Mouse (Mus musculus): ENCODE data around the gene Isyna1. TPM values are rescaled to one million over a fixed set of nuclear protein-coding genes. Genes with fewer than 3 reads are reported as not detected.

Gene Isyna1
- total RNA-seq, 2 experiments from 2014 or later, result 87.9 to 88.5 TPM

Other genes with a start within 250 kb of the Isyna1 start
- 10 to 100 TPM; 54.9 to 55.3 TPM for gene Upf1, start 241.1 kb upstream of the Isyna1 start, total RNA-seq (2021)
- under 1 TPM in 1 of 2 experiments, not detected in 1; 0.20 TPM for gene Comp, start 220.8 kb upstream of the Isyna1 start, total RNA-seq (2021)
- gene Crtc1, start 154.8 kb upstream of the Isyna1 start, total RNA-seq (2021), result 100 to 1,000 TPM; 109 TPM
- gene Klhl26, start 117.4 kb upstream of the Isyna1 start, total RNA-seq (2021), result 10 to 100 TPM; 26.3 to 28.7 TPM
- 10 to 100 TPM; 65.7 to 80.3 TPM for gene Tmem59l, start 107.0 kb upstream of the Isyna1 start, total RNA-seq (2021)
- gene Crlf1, start 101.2 kb upstream of the Isyna1 start, total RNA-seq (2021), result 10 to 100 TPM; 22.3 to 32.3 TPM
- 100 to 1,000 TPM; 109 to 116 TPM for gene Rex1bd, start 87.6 kb upstream of the Isyna1 start, total RNA-seq (2021)
- gene Uba52, start 83.6 kb upstream of the Isyna1 start, total RNA-seq (2021), result 1,000 to 10,000 TPM; 1,115 to 1,131 TPM
- gene Fkbp8, start 66.6 kb upstream of the Isyna1 start, total RNA-seq (2021), result 100 to 1,000 TPM; 311 to 344 TPM
- gene Kxd1, start 66.4 kb upstream of the Isyna1 start, total RNA-seq (2021), result 10 to 100 TPM; 31.9 to 33.0 TPM
- gene Ell, start 54.9 kb upstream of the Isyna1 start, total RNA-seq (2021), result 10 to 100 TPM; 17.7 to 20.0 TPM
- gene Ssbp4, start 14.5 kb downstream of the Isyna1 start, total RNA-seq (2021), result 100 to 1,000 TPM; 156 to 193 TPM
- 1 to 10 TPM; 1.1 to 1.3 TPM for gene Lrrc25, start 21.8 kb downstream of the Isyna1 start, total RNA-seq (2021)
- not detected for gene Gdf15, start 38.1 kb downstream of the Isyna1 start, total RNA-seq (2021)
- gene Pgpep1, start 66.0 kb downstream of the Isyna1 start, total RNA-seq (2021), result 10 to 100 TPM; 29.7 to 30.5 TPM
- gene Lsm4, start 78.9 kb downstream of the Isyna1 start, total RNA-seq (2021), result 10 to 100 TPM; 85.2 to 93.7 TPM
- 100 to 1,000 TPM; 146 to 158 TPM for gene Jund, start 104.6 kb downstream of the Isyna1 start, total RNA-seq (2021)
- under 1 TPM; 0.40 to 0.50 TPM for gene Iqcn, start 109.1 kb downstream of the Isyna1 start, total RNA-seq (2021)
- gene Gm3336, start 124.2 kb downstream of the Isyna1 start, total RNA-seq (2021), result not detected
- under 1 TPM; 0.56 to 0.66 TPM for gene Pde4c, start 129.3 kb downstream of the Isyna1 start, total RNA-seq (2021)
- gene Rab3a, start 160.3 kb downstream of the Isyna1 start, total RNA-seq (2021), result 100 to 1,000 TPM; 414 to 476 TPM
- gene Mpv17l2, start 166.6 kb downstream of the Isyna1 start, total RNA-seq (2021), result 10 to 100 TPM; 31.7 to 32.6 TPM
- gene Pik3r2, start 182.3 kb downstream of the Isyna1 start, total RNA-seq (2021), result 100 to 1,000 TPM; 187 to 198 TPM
- 10 to 100 TPM; 78.2 to 86.3 TPM for gene Mast3, start 210.7 kb downstream of the Isyna1 start, total RNA-seq (2021)
- under 1 TPM; 0.20 to 0.22 TPM for gene Il12rb1, start 214.1 kb downstream of the Isyna1 start, total RNA-seq (2021)
- 10 to 100 TPM; 13.0 to 14.9 TPM for gene Arrdc2, start 245.3 kb downstream of the Isyna1 start, total RNA-seq (2021)